Mouse (Mus musculus): ENCODE results near the gene Ncs1.

Ncs1 gene

GRCm38 (mm10) chr2:31245051-31245450 lies 572 bp upstream of the Ncs1 start:
- DNase-seq: no peak

GRCm38 (mm10) chr2:31246251-31246971 lies 788 bp downstream of the Ncs1 start:
- peak in 1 of 2 experiments; percentile 33 for DNase-seq

- DNase-seq: no peak
Observed at GRCm38 (mm10) chr2:31248856-31249255, 3.2 kb downstream of the Ncs1 start.

- peak; percentile 76 to 80 for DNase-seq
Observed at GRCm38 (mm10) chr2:31252167-31252566, 6.5 kb downstream of the Ncs1 start.

- peak; percentile 66 to 80 for DNase-seq
Observed at GRCm38 (mm10) chr2:31253463-31253862, 7.8 kb downstream of the Ncs1 start.

- no peak for DNase-seq
Observed at GRCm38 (mm10) chr2:31254806-31255205, 9.2 kb downstream of the Ncs1 start.

- DNase-seq: peak; percentile 83 to 86
Observed at GRCm38 (mm10) chr2:31255952-31256938, 10.6 kb downstream of the Ncs1 start.

GRCm38 (mm10) chr2:31257096-31257495 lies 11.5 kb downstream of the Ncs1 start:
- no peak for DNase-seq

GRCm38 (mm10) chr2:31258609-31259366 lies 13.2 kb downstream of the Ncs1 start:
- DNase-seq: peak; percentile 82 to 87

- no peak for DNase-seq
Observed at GRCm38 (mm10) chr2:31259367-31259920, 13.8 kb downstream of the Ncs1 start.

GRCm38 (mm10) chr2:31260549-31260948 lies 14.9 kb downstream of the Ncs1 start:
- no peak for DNase-seq

- no peak for DNase-seq
Observed at GRCm38 (mm10) chr2:31263039-31263461, 17.4 kb downstream of the Ncs1 start.

GRCm38 (mm10) chr2:31263746-31264378 lies 18.2 kb downstream of the Ncs1 start:
- peak; percentile 61 to 83 for DNase-seq

GRCm38 (mm10) chr2:31267447-31267846 lies 21.8 kb downstream of the Ncs1 start:
- DNase-seq: no peak

GRCm38 (mm10) chr2:31268631-31269030 lies 23.0 kb downstream of the Ncs1 start:
- no peak for DNase-seq

- no peak for DNase-seq
Observed at GRCm38 (mm10) chr2:31269188-31269587, 23.6 kb downstream of the Ncs1 start.

- no peak for DNase-seq
Observed at GRCm38 (mm10) chr2:31269847-31270246, 24.2 kb downstream of the Ncs1 start.

GRCm38 (mm10) chr2:31270470-31270869 lies 24.8 kb downstream of the Ncs1 start:
- no peak for DNase-seq

- DNase-seq: peak in 1 of 2 experiments; percentile 52
Observed at GRCm38 (mm10) chr2:31271071-31271470, 25.4 kb downstream of the Ncs1 start.

- no peak for DNase-seq
Observed at GRCm38 (mm10) chr2:31274993-31275392, 29.4 kb downstream of the Ncs1 start.

- DNase-seq: no peak
Observed at GRCm38 (mm10) chr2:31277810-31278209, 32.2 kb downstream of the Ncs1 start.

- DNase-seq: no peak
Observed at GRCm38 (mm10) chr2:31278483-31278882, 32.9 kb downstream of the Ncs1 start.
